Mouse (Mus musculus) hindbrain, embryonic 11.5 days (tissue): Measurements from ENCODE around the gene Galntl6. TPM values are rescaled to one million over a fixed set of nuclear protein-coding genes. Genes with fewer than 3 reads are reported as not detected.
"Not testable (repeated sequence)": the region's sequence is repeated elsewhere in the genome, so short reads cannot be mapped to it uniquely, and the experiment has no call there.

Experiments used
- ATAC-seq: fragments of 200-750 bp; cut with Nextera tagmentation; 2 replicates; pipeline ENCODE4 v1.8.0; 2017; ENCODE audit warnings: mild to moderate bottlenecking, moderate TSS enrichment, moderate library complexity; ENCODE audit not compliant: low FRiP score
- DNase-seq: peaks from one replicate; pipeline ENCODE4 v3.0.0-alpha.2; 2015; ENCODE audit warnings: low spot score
- H3K27ac ChIP-seq: fragments of 300-500 bp; sonication (generic); 2 replicates; pipeline ENCODE4 v1.5.1; 2014; ENCODE audit warnings: mild to moderate bottlenecking, low read depth, low read length
- H3K27me3 ChIP-seq: fragments of 300-500 bp; sonication (generic); 2 replicates; pipeline ENCODE4 v1.6.1; 2014; ENCODE audit warnings: mild to moderate bottlenecking, low read length, moderate library complexity, mixed read lengths; ENCODE audit not compliant: control insufficient read depth, insufficient read depth
- H3K36me3 ChIP-seq: fragments of 300-500 bp; sonication (generic); 2 replicates; pipeline ENCODE4 v1.6.1; 2014; ENCODE audit warnings: mild to moderate bottlenecking, low read length, moderate library complexity, mixed read lengths; ENCODE audit not compliant: control insufficient read depth, insufficient read depth
- H3K4me1 ChIP-seq: fragments of 300-500 bp; sonication (generic); replicated peaks from 2 replicates; pipeline ENCODE4 v1.6.1; 2014; ENCODE audit warnings: low read length, mixed read lengths; ENCODE audit not compliant: control insufficient read depth, insufficient read depth
- H3K4me2 ChIP-seq: fragments of 300-500 bp; sonication (generic); replicated peaks from 2 replicates; pipeline ENCODE4 v1.6.1; 2014; ENCODE audit warnings: mild to moderate bottlenecking, low read depth, low read length
- H3K4me3 ChIP-seq: fragments of 300-500 bp; sonication (generic); 2 replicates; pipeline ENCODE4 v1.5.1; 2014; ENCODE audit warnings: low read depth, low read length
- H3K9ac ChIP-seq: fragments of 300-500 bp; sonication (generic); 2 replicates; pipeline ENCODE4 v1.6.1; 2014; ENCODE audit warnings: low read depth, low read length
- H3K9me3 ChIP-seq: fragments of 300-500 bp; sonication (generic); 2 replicates; pipeline ENCODE4 v1.6.1; 2016; ENCODE audit warnings: low read length; ENCODE audit not compliant: control insufficient read depth
- WGBS: fragments of 180-500 bp; shearing (Covaris S2); extraction: QIAGEN DNeasy Blood & Tissue Kit; methylation state at CpG from one replicate; pipeline ENCODE4 v1.1.7; 2014; 5-methylcytosine and 5-hydroxymethylcytosine counted together
- polyA plus RNA-seq: library from polyadenylated mRNA; unstranded; fragments of >200 nt; fragmentation: Nextera tagmentation; extraction: Ambion mirVana; gene quantifications from 2 replicates; pipeline ENCODE4 v1.2.1, GENCODE M21; 2014

The Galntl6 gene
- polyA plus RNA-seq, 1 experiment from 2014 or later: 0.66 TPM

DNA sequence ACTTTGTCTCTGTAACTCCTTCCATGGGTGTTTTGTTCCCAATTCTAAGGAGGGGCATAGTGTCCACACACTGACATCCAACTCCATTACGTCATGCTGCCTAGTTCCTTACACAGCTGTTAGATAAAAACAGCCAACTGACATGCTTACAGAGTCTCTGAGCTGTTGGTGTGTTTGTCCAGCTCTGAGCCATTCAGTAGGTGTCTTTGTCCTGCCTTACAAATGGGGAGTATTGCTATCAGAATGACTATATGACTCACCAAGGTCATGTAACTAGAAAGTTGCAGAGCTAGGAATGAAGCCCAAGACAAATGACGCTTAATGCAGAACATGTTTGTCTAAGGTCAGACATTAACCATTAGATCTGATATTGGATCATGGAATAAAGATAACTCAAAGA lies 449.1 kb downstream of the Galntl6 start:
- not testable (repeated sequence) for H3K9me3 ChIP-seq, H3K36me3 ChIP-seq, H3K27me3 ChIP-seq, H3K4me3 ChIP-seq, H3K4me2 ChIP-seq, H3K27ac ChIP-seq, H3K4me1 ChIP-seq, ATAC-seq, H3K9ac ChIP-seq, DNase-seq
- WGBS: 93% methylated on average over 2 of the region's 2 CpGs

GRCm38 (mm10) chr8:58442696-58443095 lies 469.7 kb downstream of the Galntl6 start:
- no peaks in the 10 kb centered on the region for H3K9me3 ChIP-seq
- H3K9ac ChIP-seq: no peak overlapping the region
- no peaks in the 10 kb centered on the region for H3K4me1 ChIP-seq
- H3K4me2 ChIP-seq: no peak overlapping the region
- no peak overlapping the region for H3K4me3 ChIP-seq
- no peaks in the 10 kb centered on the region for H3K36me3 ChIP-seq
- no peak overlapping the region for H3K27ac ChIP-seq
- H3K27me3 ChIP-seq: no peaks in the 10 kb centered on the region
- ATAC-seq (no peak), DNase-seq (no peak)
- 88% methylated on average over 2 of the region's 2 CpGs for WGBS

DNA sequence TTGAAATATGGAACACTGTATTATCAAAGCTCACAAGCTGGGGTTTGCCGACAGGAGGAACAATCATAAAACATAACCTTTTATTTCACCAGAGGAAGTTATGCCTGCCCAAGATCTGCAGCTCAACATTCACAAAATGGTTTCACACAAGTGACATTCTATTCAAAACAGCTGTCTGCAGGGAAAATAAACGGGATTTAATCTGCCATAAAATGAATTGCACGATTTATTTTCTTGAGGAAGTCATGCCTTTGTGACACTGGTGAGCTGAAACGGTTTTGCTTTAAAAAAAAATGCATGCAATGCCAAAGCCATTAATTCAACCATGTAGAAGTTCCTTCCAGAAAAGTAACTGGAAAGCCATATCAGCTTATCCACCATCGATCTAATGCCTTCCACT lies 494.0 kb downstream of the Galntl6 start:
- H3K4me2 ChIP-seq: no peak overlapping the region
- DNase-seq (no peak), ATAC-seq (no peak)
- H3K27ac ChIP-seq: no peak overlapping the region
- no peak overlapping the region for H3K9ac ChIP-seq
- H3K36me3 ChIP-seq: no peaks in the 10 kb centered on the region
- no peaks in the 10 kb centered on the region for H3K4me1 ChIP-seq
- H3K9me3 ChIP-seq: no peaks in the 10 kb centered on the region
- 75% methylated on average over 5 of the region's 5 CpGs for WGBS
- no peak overlapping the region for H3K4me3 ChIP-seq
- no peaks in the 10 kb centered on the region for H3K27me3 ChIP-seq

DNA sequence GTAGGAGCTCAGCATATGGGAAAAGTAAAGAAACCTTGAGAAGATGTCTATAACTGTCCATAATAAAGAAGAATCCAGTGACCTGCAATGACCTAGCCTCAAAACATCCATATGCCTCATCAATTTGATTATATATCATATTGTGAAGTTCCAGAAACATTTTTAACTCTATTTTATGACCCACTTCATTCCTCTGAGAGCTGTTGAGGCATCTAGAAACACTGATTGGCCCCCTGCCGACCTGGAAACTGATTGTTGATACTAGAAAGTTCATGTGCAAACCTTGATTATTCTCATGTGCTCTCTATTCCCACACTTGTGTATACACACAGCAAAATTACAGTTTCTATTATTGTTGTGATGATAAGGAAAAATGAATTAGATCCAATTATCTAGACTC lies 494.9 kb downstream of the Galntl6 start:
- no peak overlapping the region for H3K4me3 ChIP-seq
- no peaks in the 10 kb centered on the region for H3K4me1 ChIP-seq
- WGBS: 79% methylated on average over 1 of the region's 1 CpGs
- no peaks in the 10 kb centered on the region for H3K9me3 ChIP-seq
- H3K27me3 ChIP-seq: no peaks in the 10 kb centered on the region
- DNase-seq (no peak), ATAC-seq (no peak)
- no peaks in the 10 kb centered on the region for H3K36me3 ChIP-seq
- no peak overlapping the region for H3K9ac ChIP-seq
- H3K4me2 ChIP-seq: no peak overlapping the region
- no peak overlapping the region for H3K27ac ChIP-seq

DNA sequence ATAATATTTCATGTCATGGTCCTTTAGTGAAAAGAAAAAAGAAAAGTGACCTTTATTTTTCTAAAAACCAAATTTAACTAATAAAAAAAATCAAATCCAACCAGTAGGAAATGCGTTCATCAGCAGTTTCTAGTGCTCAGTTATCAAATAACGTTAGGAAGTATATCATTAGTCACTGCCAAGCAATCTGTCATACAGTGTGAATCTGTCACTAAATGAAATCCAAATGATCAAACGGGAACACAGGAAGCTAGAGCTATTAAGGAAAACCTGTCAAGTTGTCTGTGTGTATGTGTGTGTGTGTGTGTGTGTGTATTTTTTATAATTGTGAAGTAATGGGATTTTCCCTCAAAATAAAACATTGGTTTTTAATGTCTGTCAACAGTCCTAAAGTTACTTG lies 515.9 kb downstream of the Galntl6 start:
- Histone ChIP-seq H3K4me3 (no peak overlapping the region), H3K36me3 (no peaks in the 10 kb centered on the region), H3K9ac (no peak overlapping the region), H3K4me1 (no peaks in the 10 kb centered on the region), H3K9me3 (no peaks in the 10 kb centered on the region), H3K4me2 (no peak overlapping the region), H3K27me3 (no peaks in the 10 kb centered on the region), H3K27ac (no peak overlapping the region)
- ATAC-seq: no peak
- no peak for DNase-seq
- 71% methylated on average over 3 of the region's 3 CpGs for WGBS

- Histone ChIP-seq H3K4me2 (no peak overlapping the region), H3K27me3 (no peaks in the 10 kb centered on the region), H3K36me3 (no peaks in the 10 kb centered on the region), H3K9me3 (no peaks in the 10 kb centered on the region), H3K4me3 (no peak overlapping the region), H3K27ac (no peak overlapping the region), H3K9ac (no peak overlapping the region), H3K4me1 (no peaks in the 10 kb centered on the region)
- 83% methylated on average over 1 of the region's 1 CpGs for WGBS
- DNase-seq: no peak
- no peak for ATAC-seq
Observed at GRCm38 (mm10) chr8:58395879-58396278, 516.6 kb downstream of the Galntl6 start.

GRCm38 (mm10) chr8:58372389-58372788 lies 540.1 kb downstream of the Galntl6 start:
- DNase-seq (no peak), ATAC-seq (no peak)
- Histone ChIP-seq H3K27me3 (no peaks in the 10 kb centered on the region), H3K4me3 (no peak overlapping the region), H3K4me2 (no peak overlapping the region), H3K9me3 (no peaks in the 10 kb centered on the region), H3K9ac (no peak overlapping the region), H3K4me1 (no peaks in the 10 kb centered on the region), H3K27ac (no peak overlapping the region), H3K36me3 (no peaks in the 10 kb centered on the region)
- WGBS: 80% methylated on average over 2 of the region's 2 CpGs

- H3K9me3 ChIP-seq: no peaks in the 10 kb centered on the region
- H3K27me3 ChIP-seq: no peaks in the 10 kb centered on the region
- no peak overlapping the region for H3K27ac ChIP-seq
- ATAC-seq: no peak
- no peak overlapping the region for H3K9ac ChIP-seq
- H3K36me3 ChIP-seq: no peaks in the 10 kb centered on the region
- 78% methylated on average over 10 of the region's 10 CpGs for WGBS
- no peaks in the 10 kb centered on the region for H3K4me1 ChIP-seq
- no peak overlapping the region for H3K4me2 ChIP-seq
- no peak for DNase-seq
- no peak overlapping the region for H3K4me3 ChIP-seq
Observed at GRCm38 (mm10) chr8:58371979-58372378, 540.5 kb downstream of the Galntl6 start.

GRCm38 (mm10) chr8:58331151-58331550 lies 581.3 kb downstream of the Galntl6 start:
- H3K4me1 ChIP-seq: no peaks in the 10 kb centered on the region
- no peaks in the 10 kb centered on the region for H3K36me3 ChIP-seq
- 68% methylated on average over 1 of the region's 1 CpGs for WGBS
- no peak overlapping the region for H3K9ac ChIP-seq
- no peaks in the 10 kb centered on the region for H3K27me3 ChIP-seq
- no peak overlapping the region for H3K4me2 ChIP-seq
- H3K27ac ChIP-seq: no peak overlapping the region
- no peak overlapping the region for H3K4me3 ChIP-seq
- ATAC-seq: no peak
- no peak for DNase-seq
- no peaks in the 10 kb centered on the region for H3K9me3 ChIP-seq
